Mouse (Mus musculus) kidney, embryonic 14.5 days (tissue): ENCODE measurements at regions not wholly inside any gene's neighbourhood (a gene's known extent, or its start where the extent isn't known, plus 50 kb on each side); places are given as distances from the start of the nearest gene placed in this dataset.

ENCODE experiments used
- ATAC-seq: fragments of 200-750 bp; cut with Nextera tagmentation; 2 replicates; pipeline ENCODE4 v1.8.0; 2017; ENCODE audit warnings: moderate number of reproducible peaks, mild to moderate bottlenecking, moderate TSS enrichment, moderate library complexity; ENCODE audit not compliant: low FRiP score, low TSS enrichment
- H3K27ac ChIP-seq: fragments of 300-500 bp; sonication (generic); 2 replicates; pipeline ENCODE4 v1.5.1; 2014; ENCODE audit warnings: low read depth, mild to moderate bottlenecking, low read length, moderate library complexity, mixed read lengths
- H3K27me3 ChIP-seq: fragments of 300-500 bp; sonication (generic); 2 replicates; pipeline ENCODE4 v1.6.1; 2014; ENCODE audit warnings: mild to moderate bottlenecking, low read length; ENCODE audit not compliant: control insufficient read depth, insufficient read depth
- H3K36me3 ChIP-seq: fragments of 300-500 bp; sonication (generic); 2 replicates; pipeline ENCODE4 v1.6.1; 2014; ENCODE audit warnings: low read length, mixed read lengths; ENCODE audit not compliant: control insufficient read depth, insufficient read depth
- H3K4me1 ChIP-seq: fragments of 300-500 bp; sonication (generic); 2 replicates; pipeline ENCODE4 v1.6.1; 2014; ENCODE audit warnings: low read length, mixed read lengths; ENCODE audit not compliant: control insufficient read depth, insufficient read depth
- H3K4me2 ChIP-seq: fragments of 300-500 bp; sonication (generic); replicated peaks from 2 replicates; pipeline ENCODE4 v1.6.1; 2014; ENCODE audit warnings: low read depth, mild to moderate bottlenecking, low read length
- H3K4me3 ChIP-seq: fragments of 300-500 bp; sonication (generic); 2 replicates; pipeline ENCODE4 v1.5.1; 2014; ENCODE audit warnings: mild to moderate bottlenecking, low read length
- H3K9ac ChIP-seq: fragments of 300-500 bp; sonication (generic); 2 replicates; pipeline ENCODE4 v1.6.1; 2014; ENCODE audit warnings: low read depth, mild to moderate bottlenecking, low read length, moderate library complexity
- H3K9me3 ChIP-seq: fragments of 300-500 bp; sonication (generic); 2 replicates; pipeline ENCODE4 v1.6.1; 2016; ENCODE audit warnings: low read length; ENCODE audit not compliant: control insufficient read depth
- WGBS: fragments of 180-500 bp; shearing (Covaris S2); extraction: QIAGEN DNeasy Blood & Tissue Kit; methylation state at CpG from one replicate; pipeline ENCODE4 v1.1.7; 2014; 5-methylcytosine and 5-hydroxymethylcytosine counted together

DNA sequence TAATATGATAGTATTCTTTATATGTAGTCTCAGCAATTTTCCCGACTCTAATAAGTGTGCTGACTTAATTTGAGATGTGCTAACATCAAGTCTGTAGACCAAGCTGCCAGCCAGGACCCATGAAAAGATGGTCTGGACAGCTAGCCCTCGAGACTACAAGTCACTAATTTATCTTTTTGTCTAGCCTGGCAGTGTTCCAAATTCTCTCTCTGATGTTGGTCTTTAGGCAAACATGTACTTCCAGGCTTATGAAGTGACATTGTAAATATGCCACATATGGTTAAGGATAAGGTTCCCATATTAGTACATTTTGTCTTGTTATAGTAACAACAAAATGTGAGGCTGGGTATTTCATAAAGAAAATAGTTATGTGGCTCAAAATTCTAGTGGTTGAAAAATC, 288.5 kb downstream of the Ice1 start:
- Histone ChIP-seq H3K4me3 (no peak overlapping the region), H3K9ac (no peak overlapping the region), H3K4me1 (no peaks in the 10 kb centered on the region), H3K36me3 (no peaks in the 10 kb centered on the region), H3K9me3 (no peaks in the 10 kb centered on the region), H3K27me3 (no peaks in the 10 kb centered on the region), H3K27ac (no peak overlapping the region), H3K4me2 (no peak overlapping the region)
- ATAC-seq: no peak
- WGBS: 50% methylated on average over 2 of the region's 2 CpGs

- Histone ChIP-seq H3K4me3 (no peak overlapping the region), H3K4me2 (no peak overlapping the region), H3K9me3 (no peaks in the 10 kb centered on the region), H3K4me1 (no peaks in the 10 kb centered on the region), H3K27me3 (no peaks in the 10 kb centered on the region), H3K27ac (no peak overlapping the region), H3K36me3 (no peaks in the 10 kb centered on the region), H3K9ac (no peak overlapping the region)
- 63% methylated on average over 2 of the region's 2 CpGs for WGBS
- ATAC-seq: no peak
Measured at GRCm38 (mm10) chr13:70369647-70370046, 267.8 kb downstream of the Ice1 start.

GRCm38 (mm10) chr13:70380772-70381171, 256.7 kb downstream of the Ice1 start:
- Histone ChIP-seq H3K27me3 (no peaks in the 10 kb centered on the region), H3K4me2 (no peak overlapping the region), H3K4me3 (no peak overlapping the region), H3K9me3 (no peaks in the 10 kb centered on the region), H3K4me1 (no peaks in the 10 kb centered on the region), H3K36me3 (no peaks in the 10 kb centered on the region), H3K9ac (no peak overlapping the region), H3K27ac (no peak overlapping the region)
- WGBS: 72% methylated on average over 6 of the region's 6 CpGs
- ATAC-seq: no peak

GRCm38 (mm10) chr13:70385292-70385691, 252.1 kb downstream of the Ice1 start:
- no peak overlapping the region for H3K4me2 ChIP-seq
- no peaks in the 10 kb centered on the region for H3K9me3 ChIP-seq
- H3K4me3 ChIP-seq: no peak overlapping the region
- H3K27ac ChIP-seq: no peak overlapping the region
- H3K36me3 ChIP-seq: no peaks in the 10 kb centered on the region
- no peaks in the 10 kb centered on the region for H3K4me1 ChIP-seq
- H3K27me3 ChIP-seq: no peaks in the 10 kb centered on the region
- H3K9ac ChIP-seq: no peak overlapping the region
- WGBS: 70% methylated on average over 8 of the region's 8 CpGs
- ATAC-seq: no peak

DNA sequence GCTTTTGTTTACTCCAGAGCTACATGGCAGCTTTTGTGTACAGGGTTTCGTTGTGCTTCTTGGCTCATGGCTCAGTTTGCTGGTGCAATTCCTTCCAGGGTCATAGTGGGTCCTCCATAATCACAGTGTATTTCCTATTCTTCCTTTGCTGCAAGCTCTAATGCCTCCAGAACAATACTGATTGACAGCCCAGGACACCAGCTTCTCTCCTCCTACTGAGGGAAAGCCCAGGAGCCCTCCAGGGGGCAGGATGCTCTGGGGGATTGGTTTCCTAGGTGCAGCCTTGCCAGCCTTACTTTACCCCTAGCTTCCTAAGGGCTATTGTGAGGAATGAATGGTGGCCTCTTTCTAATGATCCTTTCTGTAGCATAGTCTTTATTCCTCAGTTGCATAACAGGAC, 224.6 kb downstream of the Ice1 start:
- 80% methylated on average over 1 of the region's 1 CpGs for WGBS
- Histone ChIP-seq H3K4me2 (no peak overlapping the region), H3K9me3 (no peaks in the 10 kb centered on the region), H3K27me3 (no peaks in the 10 kb centered on the region), H3K36me3 (no peaks in the 10 kb centered on the region), H3K4me1 (no peaks in the 10 kb centered on the region), H3K9ac (no peak overlapping the region), H3K27ac (no peak overlapping the region), H3K4me3 (no peak overlapping the region)
- ATAC-seq: no peak

GRCm38 (mm10) chr13:70418156-70418555, 219.3 kb downstream of the Ice1 start:
- no peaks in the 10 kb centered on the region for H3K36me3 ChIP-seq
- WGBS: 84% methylated on average over 2 of the region's 2 CpGs
- H3K9me3 ChIP-seq: no peaks in the 10 kb centered on the region
- H3K27ac ChIP-seq: no peak overlapping the region
- ATAC-seq: no peak
- no peak overlapping the region for H3K4me3 ChIP-seq
- H3K4me2 ChIP-seq: no peak overlapping the region
- H3K4me1 ChIP-seq: no peaks in the 10 kb centered on the region
- H3K9ac ChIP-seq: no peak overlapping the region
- no peaks in the 10 kb centered on the region for H3K27me3 ChIP-seq

DNA sequence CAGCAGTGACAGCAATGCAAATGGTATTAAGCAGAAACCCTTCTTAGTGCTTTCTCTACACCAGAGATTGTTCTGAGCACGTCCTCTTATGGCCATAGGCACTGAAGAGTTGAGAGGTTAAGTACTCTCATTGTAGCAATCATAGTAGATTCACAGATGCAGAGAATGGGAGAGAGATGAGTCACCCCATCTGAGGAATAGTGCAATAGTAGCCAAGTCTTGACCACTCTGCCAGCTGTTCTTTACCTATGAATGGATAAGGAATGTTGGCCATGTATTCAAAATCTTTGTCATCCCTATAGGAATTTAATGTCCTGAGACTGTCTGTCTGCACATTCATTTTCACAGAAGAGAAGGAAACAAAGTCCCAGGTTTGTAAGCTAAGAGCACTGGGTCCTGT, 198.0 kb downstream of the Ice1 start:
- 71% methylated on average over 1 of the region's 1 CpGs for WGBS
- ATAC-seq: no peak

DNA sequence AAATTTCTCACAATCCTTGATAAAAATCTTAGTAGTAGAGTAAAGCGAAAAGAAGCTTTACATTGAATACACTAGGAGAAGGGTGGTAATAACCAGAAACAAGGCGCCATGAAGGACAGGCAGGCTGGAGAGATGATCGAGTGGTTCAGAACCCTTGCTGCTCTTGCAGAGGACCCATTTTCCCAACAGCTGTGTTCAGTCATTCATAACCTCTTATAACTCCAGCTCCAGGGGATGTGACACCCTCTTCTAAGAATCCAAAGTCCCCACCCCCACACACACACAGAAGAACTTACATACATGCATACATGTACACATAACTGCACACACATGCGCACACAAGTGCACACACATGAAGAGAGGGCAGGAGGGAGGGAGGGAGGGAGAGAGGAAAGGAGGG, 190.5 kb downstream of the Ice1 start:
- Histone ChIP-seq H3K9ac (no peak overlapping the region), H3K9me3 (no peaks in the 10 kb centered on the region), H3K27me3 (no peaks in the 10 kb centered on the region), H3K36me3 (no peaks in the 10 kb centered on the region), H3K4me2 (no peak overlapping the region), H3K27ac (no peak overlapping the region), H3K4me3 (no peak overlapping the region), H3K4me1 (no peaks in the 10 kb centered on the region)
- ATAC-seq: no peak
- WGBS: 88% methylated on average over 4 of the region's 4 CpGs

More for the DNA sequence above, 198.0 kb downstream of the Ice1 start:
- H3K4me3 ChIP-seq: no peak overlapping the region
- H3K4me1 ChIP-seq: no peaks in the 10 kb centered on the region
- no peak overlapping the region for H3K9ac ChIP-seq
- H3K27me3 ChIP-seq: no peaks in the 10 kb centered on the region
- no peaks in the 10 kb centered on the region for H3K36me3 ChIP-seq
- no peak overlapping the region for H3K4me2 ChIP-seq
- no peak overlapping the region for H3K27ac ChIP-seq
- no peaks in the 10 kb centered on the region for H3K9me3 ChIP-seq

DNA sequence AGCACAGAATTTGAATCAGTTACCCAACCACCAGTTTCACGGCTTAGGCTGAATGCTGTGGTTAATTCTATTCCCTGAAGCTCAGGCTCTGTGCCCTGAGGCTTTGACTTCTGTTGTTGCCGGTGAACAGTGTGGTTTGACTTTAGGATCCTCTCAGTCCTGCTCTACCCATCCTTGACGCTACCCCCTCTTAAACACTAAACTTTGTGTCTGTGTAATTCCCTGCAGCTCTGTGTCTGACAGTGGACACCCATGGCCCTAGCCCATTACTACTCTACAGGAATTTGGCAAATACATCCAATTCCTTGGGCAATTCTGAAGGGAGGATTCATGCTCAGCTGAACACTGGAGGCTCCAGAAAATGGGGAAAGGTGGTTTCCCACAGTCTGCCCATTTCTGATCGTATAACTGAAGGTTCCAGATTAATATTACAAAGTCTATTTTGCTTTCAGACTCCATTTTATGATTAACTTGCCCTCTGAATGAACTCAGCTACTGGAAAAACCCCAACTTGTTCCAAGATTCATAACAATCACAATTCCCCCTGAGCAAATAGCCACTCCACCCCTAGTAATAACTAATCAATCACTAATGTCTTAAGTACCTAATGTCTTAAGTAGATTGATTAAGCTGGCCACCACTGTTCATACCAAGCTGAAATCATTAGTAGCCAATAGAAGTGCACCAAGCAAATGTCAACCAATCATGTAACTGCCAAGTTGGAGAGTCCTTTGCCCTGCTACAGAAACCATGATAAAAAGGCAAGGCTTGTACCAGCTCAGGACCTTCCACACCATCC, 182.6 kb downstream of the Ice1 start:
- H3K36me3 ChIP-seq: no peaks in the 10 kb centered on the region
- no peak overlapping the region for H3K4me2 ChIP-seq
- H3K9me3 ChIP-seq: no peaks in the 10 kb centered on the region
- no peaks in the 10 kb centered on the region for H3K27me3 ChIP-seq
- 69% methylated on average over 4 of the region's 4 CpGs for WGBS
- H3K27ac ChIP-seq: no peak overlapping the region
- H3K4me3 ChIP-seq: no peak overlapping the region
- ATAC-seq: 0 out of 2 replicates have a peak, but pooled peaks have one; percentile 46
- no peaks in the 10 kb centered on the region for H3K4me1 ChIP-seq
- no peak overlapping the region for H3K9ac ChIP-seq
